Mouse (Mus musculus): ENCODE measurements around the gene Ikzf2.

- TF ChIP-seq CTCF (IDR thresholded peaks at IDR 0.05; ENCODE audit: control insufficient read depth, insufficient read depth, insufficient read length) (no peak), CEBPB (IDR thresholded peaks at IDR 0.05; ENCODE audit: low read depth) (no peak), USF1 (IDR thresholded peaks at IDR 0.05; ENCODE audit: low read depth) (no peak), MYOD1 (IDR thresholded peaks at IDR 0.05; ENCODE audit: control insufficient read depth, insufficient read length, low read depth) (no peak), FOSL1 (IDR thresholded peaks at IDR 0.05; ENCODE audit: insufficient read depth, low read length, poor library complexity, severe bottlenecking) (no peak)
Observed at GRCm38 (mm10) chr1:69533048-69533447, 154.0 kb downstream of the Ikzf2 start.

All from C2C12 (cell line).